In genomic region chr9:72690811-72691210, GRCm38 (mm10) we compare ENCODE assay signal across 31 mouse cellular contexts. TPM values are rescaled to one million over a fixed set of nuclear protein-coding genes. Genes with fewer than 3 reads are reported as not detected.
DNase-seq lines count a peak whose midpoint lies in the region; ATAC-seq and TF ChIP-seq lines count a peak whose summit lies in the region.
"Had no signal": no experiment of that assay in that cellular context is flagged by ENCODE, and none has a peak within 500 bp of the region (broad histone marks: within the 10 kb centered on the region; RNA-seq: fewer than 3 reads in every experiment).

No protein-coding gene starts in this region.

- H3K9me3 ChIP-seq in heart, postnatal 0 days (replicated peaks; ENCODE audit: control insufficient read depth, low read length): no peaks in the 10 kb centered on the region
- H3K9me3 ChIP-seq in liver, postnatal 0 days (ENCODE audit: low read length): no peaks in the 10 kb centered on the region
- no peaks in the 10 kb centered on the region for H3K9me3 ChIP-seq in intestine, postnatal 0 days (ENCODE audit: control insufficient read depth)
- H3K9me3 ChIP-seq in stomach, postnatal 0 days (ENCODE audit: control insufficient read depth, low read length): no peaks in the 10 kb centered on the region
- H3K9me3 ChIP-seq: forebrain, embryonic 10.5 days; heart, embryonic 12.5 days; hindbrain, embryonic 12.5 days; kidney, embryonic 15.5 days; midbrain, embryonic 15.5 days; neural tube, embryonic 15.5 days had no signal

- no peak for DNase-seq in heart, postnatal 0 days (ENCODE audit: low spot score)
- DNase-seq in heart, postnatal 25 days (ENCODE audit: low spot score): no peak
- peak; percentile 11 for DNase-seq in liver, postnatal 0 days
- DNase-seq in liver: no peak
- DNase-seq in stomach, postnatal 0 days (ENCODE audit: low spot score): no peak
- DNase-seq in ovary, postnatal 36 days (ENCODE audit: low spot score): no peak
- DNase-seq in spleen, postnatal 14 days (ENCODE audit: low spot score in 2 of 2): no peak
- DNase-seq: adrenal gland, adult 2 months; adrenal gland, postnatal 36 days; B cell, adult 2 months; cerebellum, adult 18-20 months; cerebellum, postnatal 10 days; forebrain, postnatal 0 days; gastrocnemius, postnatal 10 days; heart, postnatal 10 days; kidney, adult 18-20 months; kidney, postnatal 36 days; lung, embryonic 14.5 days; lung, postnatal 14 days; right cerebral cortex, adult 18-20 months had no signal

- no peak overlapping the region for H3K4me2 ChIP-seq in heart, postnatal 0 days (ENCODE audit: low read depth, low read length)
- no peak overlapping the region for H3K4me2 ChIP-seq in liver, postnatal 0 days (ENCODE audit: low read depth, low read length)
- no peak overlapping the region for H3K4me2 ChIP-seq in intestine, postnatal 0 days (replicated peaks; ENCODE audit: low read depth)
- H3K4me2 ChIP-seq in stomach, postnatal 0 days (replicated peaks; ENCODE audit: low read depth): no peak overlapping the region
- H3K4me2 ChIP-seq: heart, embryonic 12.5 days; hindbrain, embryonic 12.5 days; kidney, embryonic 15.5 days; lung, embryonic 14.5 days; midbrain, embryonic 15.5 days; neural tube, embryonic 15.5 days had no signal

- peaks cover 15% of the 10 kb centered on the region for H3K4me1 ChIP-seq in heart, postnatal 0 days (ENCODE audit: control insufficient read depth, insufficient read depth)
- H3K4me1 ChIP-seq in liver, postnatal 0 days (ENCODE audit: insufficient read depth): 0 out of 2 replicates have a peak, but pooled peaks cover 11% of the 10 kb centered on the region
- H3K4me1 ChIP-seq in intestine, postnatal 0 days (replicated peaks; ENCODE audit: control insufficient read depth, insufficient read depth, low read length): peaks cover 2% of the 10 kb centered on the region; the same call in 1 of the 2 replicates
- H3K4me1 ChIP-seq in stomach, postnatal 0 days (replicated peaks; ENCODE audit: control insufficient read depth, insufficient read depth): no peaks in the 10 kb centered on the region
- H3K4me1 ChIP-seq: forebrain, embryonic 10.5 days had no signal

- H3K36me3 ChIP-seq in heart, postnatal 0 days (replicated peaks; ENCODE audit: control insufficient read depth, insufficient read depth, low read length): peaks cover 81% of the 10 kb centered on the region
- peaks cover 64% of the 10 kb centered on the region for H3K36me3 ChIP-seq in liver, postnatal 0 days (replicated peaks; ENCODE audit: insufficient read depth, low read length)
- peaks cover 67% of the 10 kb centered on the region for H3K36me3 ChIP-seq in intestine, postnatal 0 days (ENCODE audit: control insufficient read depth, insufficient read depth)
- peaks cover 29% of the 10 kb centered on the region for H3K36me3 ChIP-seq in stomach, postnatal 0 days (ENCODE audit: control insufficient read depth, insufficient read depth, low read length)

- H3K27ac ChIP-seq in heart, postnatal 0 days (ENCODE audit: low read depth): peak overlapping the region; percentile 4; the same call in 1 of the 2 replicates
- H3K27ac ChIP-seq in liver, postnatal 0 days (ENCODE audit: low read depth): peak overlapping the region; percentile 36; the same call in 1 of the 2 replicates
- peak overlapping the region; percentile 30 for H3K27ac ChIP-seq in intestine, postnatal 0 days (ENCODE audit: low read depth, low read length)
- peak overlapping the region; percentile 53 for H3K27ac ChIP-seq in stomach, postnatal 0 days (replicated peaks)
- H3K27ac ChIP-seq: forebrain, embryonic 10.5 days; hindbrain, embryonic 12.5 days; hindbrain, postnatal 0 days; kidney, embryonic 15.5 days; liver, embryonic 14.5 days; midbrain, embryonic 15.5 days; neural tube, embryonic 15.5 days had no signal

- intact Hi-C loops in heart, postnatal 25 days (cut with DNase I): no loop called here

- 69% methylated on average over 1 of the region's 1 CpGs for WGBS in heart, postnatal 0 days
- WGBS in liver, postnatal 0 days (ENCODE audit: insufficient replicate concordance): 41% methylated on average over 1 of the region's 1 CpGs
- 20% methylated on average over 1 of the region's 1 CpGs for WGBS in intestine, postnatal 0 days
- WGBS in stomach, postnatal 0 days: 52% methylated on average over 1 of the region's 1 CpGs

- H3K27me3 ChIP-seq in heart, postnatal 0 days (ENCODE audit: control insufficient read depth, insufficient read depth, low read length): no peaks in the 10 kb centered on the region
- no peaks in the 10 kb centered on the region for H3K27me3 ChIP-seq in liver, postnatal 0 days (ENCODE audit: insufficient read depth, low read length)
- H3K27me3 ChIP-seq in intestine, postnatal 0 days (replicated peaks; ENCODE audit: control insufficient read depth, insufficient read depth, low read length): no peaks in the 10 kb centered on the region
- no peaks in the 10 kb centered on the region for H3K27me3 ChIP-seq in stomach, postnatal 0 days (ENCODE audit: control insufficient read depth, insufficient read depth, low read length)
- H3K27me3 ChIP-seq: heart, embryonic 12.5 days; hindbrain, embryonic 12.5 days; kidney, embryonic 15.5 days; midbrain, embryonic 15.5 days; neural tube, embryonic 15.5 days had no signal

- no peak for TF ChIP-seq CTCF in heart, postnatal 0 days (IDR thresholded peaks at IDR 0.05; ENCODE audit: low read depth)
- no peak for TF ChIP-seq CTCF in liver, postnatal 0 days (IDR thresholded peaks at IDR 0.05; ENCODE audit: low read depth)
- no peak for TF ChIP-seq CTCF in intestine, postnatal 0 days (IDR thresholded peaks at IDR 0.05; ENCODE audit: low read depth)
- TF ChIP-seq CTCF in stomach, postnatal 0 days (IDR thresholded peaks at IDR 0.05; ENCODE audit: low read depth): no peak

- no peak overlapping the region for H3K4me3 ChIP-seq in heart, postnatal 0 days (ENCODE audit: low read depth, low read length)
- no peak overlapping the region for H3K4me3 ChIP-seq in liver, postnatal 0 days (ENCODE audit: low read depth, low read length)
- H3K4me3 ChIP-seq in intestine, postnatal 0 days (ENCODE audit: low read depth, low read length): no peak overlapping the region
- H3K4me3 ChIP-seq in stomach, postnatal 0 days (ENCODE audit: low read depth, low read length): no peak overlapping the region
- H3K4me3 ChIP-seq: forebrain, embryonic 10.5 days; heart, embryonic 12.5 days; hindbrain, embryonic 12.5 days; kidney, embryonic 15.5 days; layer of hippocampus, adult 2 months; midbrain, embryonic 15.5 days; neural tube, embryonic 15.5 days had no signal

- no peak overlapping the region for H3K9ac ChIP-seq in heart, postnatal 0 days (replicated peaks; ENCODE audit: low read depth, low read length)
- H3K9ac ChIP-seq in liver, postnatal 0 days (replicated peaks): no peak overlapping the region
- H3K9ac ChIP-seq in intestine, postnatal 0 days (ENCODE audit: low read depth, low read length): no peak overlapping the region
- H3K9ac ChIP-seq in stomach, postnatal 0 days (ENCODE audit: low read length): no peak overlapping the region
- H3K9ac ChIP-seq: forebrain, postnatal 0 days; heart, embryonic 12.5 days; hindbrain, embryonic 12.5 days; kidney, embryonic 15.5 days; liver, embryonic 14.5 days; lung, embryonic 14.5 days; midbrain, embryonic 15.5 days; neural tube, embryonic 15.5 days had no signal

- no peak for TF ChIP-seq EP300 in heart, postnatal 0 days (IDR thresholded peaks at IDR 0.05; ENCODE audit: low read depth)
- TF ChIP-seq EP300 in liver, postnatal 0 days (IDR thresholded peaks at IDR 0.05; ENCODE audit: low read depth): no peak
- TF ChIP-seq EP300 in stomach, postnatal 0 days (optimal IDR thresholded peaks at IDR 0.05): no peak

- ATAC-seq in heart, postnatal 0 days (ENCODE audit: insufficient read depth, low read depth): no peak
- peak; percentile 89 for ATAC-seq in liver, postnatal 0 days
- no peak for ATAC-seq in intestine, postnatal 0 days
- no peak for ATAC-seq in stomach, postnatal 0 days (ENCODE audit: low FRiP score, low TSS enrichment)
- ATAC-seq: activated CD4-positive, CD25-positive, alpha-beta regulatory T cell, adult 4 months; forebrain, postnatal 0 days; hindbrain, postnatal 0 days; midbrain, embryonic 15.5 days had no signal

RNA-seq across cellular contexts. Expression of gene Nedd4, which starts 28.7 kb away (rescaled TPM):
- 444 and 493 TPM in 2 replicates for total RNA-seq in heart, postnatal 0 days (2014; rRNA removed; ENCODE audit: low replicate concordance)
- polyA plus RNA-seq in heart, postnatal 0 days (2015; fragmentation: Nextera tagmentation; extraction: Ambion mirVana): 294 and 303 TPM in 2 replicates
- total RNA-seq in heart, postnatal 25 days (2021): 100 to 1,000 TPM; 337 to 377 TPM
- polyA plus RNA-seq in liver, postnatal 0 days (2015; fragmentation: Nextera tagmentation; extraction: Ambion mirVana): 56.7 and 70.3 TPM in 2 replicates
- 142 and 160 TPM in 2 replicates for polyA plus RNA-seq in intestine, postnatal 0 days (2015; fragmentation: Nextera tagmentation; extraction: Ambion mirVana)
- 175 and 195 TPM in 2 replicates for polyA plus RNA-seq in stomach, postnatal 0 days (2015; fragmentation: Nextera tagmentation; extraction: Ambion mirVana)
